Mouse (Mus musculus): ENCODE results near the gene Irf2bpl. TPM values are rescaled to one million over a fixed set of nuclear protein-coding genes. Genes with fewer than 3 reads are reported as not detected.

Irf2bpl gene
- polyA plus RNA-seq, 1 experiment from 2014 or later: 25.4 TPM

DNA sequence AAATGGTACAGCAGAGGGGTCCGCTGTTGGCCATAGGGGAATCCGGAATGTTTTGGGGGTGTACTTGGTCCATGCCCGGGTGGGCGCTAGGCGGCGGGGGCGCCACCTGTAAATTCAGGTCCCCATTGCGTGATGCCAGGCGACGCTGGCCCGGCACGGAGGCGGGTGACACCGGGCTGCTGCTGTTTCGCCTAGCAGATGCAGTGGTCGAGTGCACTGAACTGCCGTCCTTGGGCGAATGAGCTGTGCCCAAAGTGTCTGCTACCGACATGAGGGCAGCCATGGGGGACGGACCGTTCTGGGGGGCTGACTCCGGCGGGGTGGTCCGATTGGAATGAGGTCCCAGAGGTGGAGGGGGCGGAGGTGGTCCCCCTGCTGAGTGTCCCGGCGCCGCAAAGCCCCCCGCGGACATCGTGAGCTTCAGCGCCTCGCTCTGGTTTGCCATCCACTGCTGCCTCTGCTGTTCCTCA lies 2.8 kb downstream of the Irf2bpl start:
- ATAC-seq (replicated peaks; ENCODE audit: extremely low read depth, insufficient read depth, low FRiP score): no peak
- 7% methylated on average over 33 of the region's 33 CpGs for WGBS
- H3K9ac ChIP-seq (ENCODE audit: low read length): peak overlapping the region; percentile 100

DNA sequence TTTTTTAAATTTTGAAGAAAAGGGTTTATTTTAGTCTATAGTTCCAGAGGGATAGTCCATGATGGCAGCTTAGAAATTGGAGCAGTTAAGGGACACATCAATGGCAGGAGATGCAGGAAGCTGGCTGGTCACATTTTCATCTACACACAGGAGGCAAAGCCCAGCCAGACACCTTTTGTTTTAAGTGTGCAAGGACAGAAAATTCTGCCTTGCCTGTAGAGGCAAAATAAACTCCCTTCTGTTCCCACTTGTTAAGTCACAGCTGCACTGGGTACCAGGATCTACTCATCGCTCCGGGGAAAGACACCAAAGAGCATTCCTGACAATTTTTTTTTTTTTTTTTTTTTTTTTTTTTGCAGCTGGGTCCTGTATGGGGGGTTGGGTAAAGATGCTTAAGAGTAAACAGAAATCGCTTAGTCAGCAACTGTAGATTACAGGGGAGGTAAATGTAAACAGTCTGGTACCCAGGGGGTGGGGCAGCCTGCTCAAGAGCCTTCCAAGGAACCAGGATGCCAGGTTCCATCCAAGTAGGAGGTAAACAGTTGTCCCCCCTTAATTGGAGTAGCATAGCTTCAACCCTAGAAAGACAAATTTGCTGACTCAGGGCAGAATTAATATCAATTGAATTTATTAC lies 4.4 kb downstream of the Irf2bpl start:
- Histone ChIP-seq H3K4me2 (ENCODE audit: low read depth, low read length) (peak overlapping the region; percentile 26), H3K9me3 (replicated peaks; ENCODE audit: control insufficient read depth, low read length) (no peaks in the 10 kb centered on the region), H3K9ac (ENCODE audit: low read length) (no peak overlapping the region), H3K27me3 (ENCODE audit: control insufficient read depth, insufficient read depth, low read length) (no peaks in the 10 kb centered on the region), H3K4me1 (ENCODE audit: control insufficient read depth, insufficient read depth, low read length) (peaks cover 29% of the 10 kb centered on the region), H3K27ac (ENCODE audit: low read length) (no peak overlapping the region), H3K36me3 (ENCODE audit: control insufficient read depth, insufficient read depth) (no peaks in the 10 kb centered on the region), H3K4me3 (ENCODE audit: low read length) (no peak overlapping the region)
- WGBS: 67% methylated on average over 3 of the region's 3 CpGs
- ATAC-seq (replicated peaks; ENCODE audit: extremely low read depth, insufficient read depth, low FRiP score): no peak

More for the DNA sequence above, 2.8 kb downstream of the Irf2bpl start:
- Histone ChIP-seq H3K4me3 (ENCODE audit: low read length) (peak overlapping the region; percentile 81), H3K27ac (ENCODE audit: low read length) (peak overlapping the region; percentile 100), H3K27me3 (ENCODE audit: control insufficient read depth, insufficient read depth, low read length) (no peaks in the 10 kb centered on the region), H3K36me3 (ENCODE audit: control insufficient read depth, insufficient read depth) (no peaks in the 10 kb centered on the region), H3K9me3 (replicated peaks; ENCODE audit: control insufficient read depth, low read length) (no peaks in the 10 kb centered on the region), H3K4me1 (ENCODE audit: control insufficient read depth, insufficient read depth, low read length) (peaks cover 43% of the 10 kb centered on the region), H3K4me2 (ENCODE audit: low read depth, low read length) (peak overlapping the region; percentile 83)

DNA sequence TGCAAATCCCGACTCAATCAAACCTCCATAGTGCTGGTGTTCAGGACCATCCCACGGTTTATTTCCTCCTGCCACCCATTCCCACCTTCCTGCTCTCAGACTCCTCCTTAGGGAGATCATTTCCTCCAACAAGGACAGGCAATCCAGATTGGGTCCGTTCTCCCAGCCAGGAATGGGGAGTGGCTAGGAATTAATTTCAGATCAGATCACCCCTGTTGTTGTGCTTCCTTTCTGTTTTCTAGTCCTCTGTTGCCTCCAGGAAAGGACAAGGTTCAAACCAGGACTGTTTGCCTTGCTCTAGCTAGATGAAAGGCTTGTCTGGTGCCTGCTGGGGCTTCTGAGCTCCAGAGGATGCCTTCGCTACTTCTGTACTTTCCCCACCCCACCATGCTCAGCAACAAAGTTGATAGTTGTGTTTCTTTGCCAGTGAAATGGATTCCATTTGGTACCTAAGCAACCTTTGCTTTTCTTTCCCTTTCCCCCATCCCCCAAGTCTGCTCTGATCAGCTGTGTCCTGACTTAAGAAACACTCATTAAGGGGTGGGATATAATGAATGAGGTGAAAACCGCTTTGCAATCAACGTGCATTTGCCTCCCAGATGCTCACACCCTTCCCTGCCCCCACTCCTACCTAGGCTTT lies 5.0 kb downstream of the Irf2bpl start:
- Histone ChIP-seq H3K27me3 (ENCODE audit: control insufficient read depth, insufficient read depth, low read length) (no peaks in the 10 kb centered on the region), H3K9me3 (replicated peaks; ENCODE audit: control insufficient read depth, low read length) (no peaks in the 10 kb centered on the region), H3K27ac (ENCODE audit: low read length) (peak overlapping the region; percentile 82), H3K9ac (ENCODE audit: low read length) (peak overlapping the region; percentile 1; the same call in 1 of the 2 replicates), H3K4me3 (ENCODE audit: low read length) (no peak overlapping the region), H3K36me3 (ENCODE audit: control insufficient read depth, insufficient read depth) (no peaks in the 10 kb centered on the region), H3K4me1 (ENCODE audit: control insufficient read depth, insufficient read depth, low read length) (peaks cover 27% of the 10 kb centered on the region), H3K4me2 (ENCODE audit: low read depth, low read length) (peak overlapping the region; percentile 52; the same call in 1 of the 2 replicates)
- 53% methylated on average over 6 of the region's 6 CpGs for whole genome bisulfite sequencing
- no peak for ATAC-seq (replicated peaks; ENCODE audit: extremely low read depth, insufficient read depth, low FRiP score)

DNA sequence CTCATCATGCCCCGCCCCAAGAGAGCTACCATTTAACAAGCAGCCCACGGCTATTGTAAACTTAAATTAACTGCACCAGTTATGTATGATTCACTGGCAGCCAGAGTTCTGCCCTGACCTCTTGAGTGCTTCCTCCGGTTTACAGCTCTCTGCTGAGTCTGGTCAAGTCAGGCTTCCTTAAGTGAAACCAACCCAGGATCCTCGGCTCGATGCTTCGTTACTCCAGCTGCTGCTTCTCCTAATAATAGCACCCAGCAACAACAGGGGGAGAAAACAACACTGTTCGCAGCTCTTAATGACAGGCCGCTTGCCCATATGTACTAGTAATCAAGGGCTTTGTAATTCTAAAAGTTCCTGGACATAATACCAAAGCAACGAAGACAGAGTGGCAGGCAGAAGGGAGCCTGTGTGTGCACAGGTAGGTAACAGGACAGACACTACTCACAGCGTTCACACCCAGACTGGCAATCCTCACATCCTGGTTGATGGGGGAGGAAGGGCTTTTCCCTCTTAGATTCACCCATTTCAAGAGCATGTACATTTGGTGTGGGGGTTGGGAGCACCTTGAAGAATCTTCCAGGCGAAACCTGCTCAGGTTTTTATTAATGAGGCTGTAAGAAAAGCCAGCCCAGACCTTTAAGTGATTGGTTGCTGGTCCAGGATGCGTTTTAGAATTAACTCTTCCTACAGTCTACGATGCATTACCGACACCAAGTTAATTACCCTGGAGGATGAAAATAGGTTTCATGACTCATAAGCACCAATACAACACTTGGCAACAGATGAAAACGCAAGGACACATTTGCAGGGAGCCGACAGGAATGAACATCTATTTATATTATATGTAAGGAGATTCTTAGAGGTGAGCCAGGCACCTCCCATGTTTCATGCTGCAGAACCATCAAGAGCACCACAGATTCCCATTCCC lies 5.9 kb downstream of the Irf2bpl start:
- peak overlapping the region; percentile 9; the same call in 1 of the 2 replicates for H3K4me3 ChIP-seq (ENCODE audit: low read length)
- H3K9me3 ChIP-seq (replicated peaks; ENCODE audit: control insufficient read depth, low read length): no peaks in the 10 kb centered on the region
- peak overlapping the region; percentile 52 for H3K4me2 ChIP-seq (ENCODE audit: low read depth, low read length)
- no peak for ATAC-seq (replicated peaks; ENCODE audit: extremely low read depth, insufficient read depth, low FRiP score)
- peak overlapping the region; percentile 82 for H3K27ac ChIP-seq (ENCODE audit: low read length)
- H3K36me3 ChIP-seq (ENCODE audit: control insufficient read depth, insufficient read depth): no peaks in the 10 kb centered on the region
- WGBS: 36% methylated on average over 16 of the region's 16 CpGs
- H3K4me1 ChIP-seq (ENCODE audit: control insufficient read depth, insufficient read depth, low read length): peaks cover 27% of the 10 kb centered on the region
- H3K9ac ChIP-seq (ENCODE audit: low read length): peak overlapping the region; percentile 52
- no peaks in the 10 kb centered on the region for H3K27me3 ChIP-seq (ENCODE audit: control insufficient read depth, insufficient read depth, low read length)

DNA sequence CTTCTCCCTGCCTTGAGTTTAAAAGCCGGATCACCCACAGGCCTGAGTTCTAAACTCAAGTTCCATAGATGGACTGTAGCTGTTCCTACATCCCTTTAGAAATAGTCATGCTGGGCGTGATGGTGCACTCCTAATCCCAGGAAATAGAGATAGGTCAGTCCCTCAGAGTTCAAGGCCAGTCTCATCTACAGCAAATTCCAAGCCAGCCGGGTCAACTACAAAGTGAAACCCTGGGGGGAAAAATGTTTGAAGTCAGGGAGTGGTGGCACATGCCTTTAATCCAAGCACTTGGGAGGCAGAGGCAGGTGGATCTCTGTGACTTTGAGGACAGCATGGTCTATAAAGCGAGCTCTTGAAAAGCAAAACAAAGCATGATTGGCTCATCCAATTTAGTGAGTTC lies 7.6 kb downstream of the Irf2bpl start:
- no peak overlapping the region for H3K27ac ChIP-seq (ENCODE audit: low read length)
- no peak overlapping the region for H3K9ac ChIP-seq (ENCODE audit: low read length)
- H3K4me3 ChIP-seq (ENCODE audit: low read length): no peak overlapping the region
- H3K27me3 ChIP-seq (ENCODE audit: control insufficient read depth, insufficient read depth, low read length): no peaks in the 10 kb centered on the region
- WGBS: 94% methylated on average over 4 of the region's 4 CpGs
- no peak overlapping the region for H3K4me2 ChIP-seq (ENCODE audit: low read depth, low read length)
- no peak for ATAC-seq (replicated peaks; ENCODE audit: extremely low read depth, insufficient read depth, low FRiP score)
- no peaks in the 10 kb centered on the region for H3K36me3 ChIP-seq (ENCODE audit: control insufficient read depth, insufficient read depth)
- no peaks in the 10 kb centered on the region for H3K9me3 ChIP-seq (replicated peaks; ENCODE audit: control insufficient read depth, low read length)
- H3K4me1 ChIP-seq (ENCODE audit: control insufficient read depth, insufficient read depth, low read length): peaks cover 35% of the 10 kb centered on the region

DNA sequence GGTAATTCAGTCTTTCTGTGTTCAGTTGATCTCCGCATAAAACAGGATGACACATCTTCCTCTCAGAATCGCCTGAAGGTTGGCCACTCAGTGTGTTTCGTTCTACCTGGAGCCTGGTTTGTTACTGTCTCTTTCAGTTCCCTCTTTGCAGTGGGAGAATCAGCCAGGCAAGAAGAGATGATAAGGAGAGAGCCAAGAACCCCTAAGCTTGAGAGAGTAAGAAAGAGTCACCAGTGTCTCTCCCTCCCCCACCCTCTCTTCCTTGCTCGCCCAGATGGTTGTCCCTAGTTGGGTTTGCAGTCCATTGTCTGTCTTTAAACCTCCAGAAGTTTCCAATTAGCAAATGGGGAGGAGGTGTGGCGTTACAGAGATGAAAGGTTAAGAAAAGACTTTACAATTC lies 8.5 kb downstream of the Irf2bpl start:
- no peak for ATAC-seq (replicated peaks; ENCODE audit: extremely low read depth, insufficient read depth, low FRiP score)
- whole genome bisulfite sequencing: 88% methylated on average over 5 of the region's 5 CpGs
- Histone ChIP-seq H3K27me3 (ENCODE audit: control insufficient read depth, insufficient read depth, low read length) (no peaks in the 10 kb centered on the region), H3K4me1 (ENCODE audit: control insufficient read depth, insufficient read depth, low read length) (peaks cover 38% of the 10 kb centered on the region), H3K4me3 (ENCODE audit: low read length) (no peak overlapping the region), H3K27ac (ENCODE audit: low read length) (no peak overlapping the region), H3K9me3 (replicated peaks; ENCODE audit: control insufficient read depth, low read length) (no peaks in the 10 kb centered on the region; the same call in 1 of the 2 replicates), H3K36me3 (ENCODE audit: control insufficient read depth, insufficient read depth) (no peaks in the 10 kb centered on the region), H3K9ac (ENCODE audit: low read length) (no peak overlapping the region), H3K4me2 (ENCODE audit: low read depth, low read length) (no peak overlapping the region)

DNA sequence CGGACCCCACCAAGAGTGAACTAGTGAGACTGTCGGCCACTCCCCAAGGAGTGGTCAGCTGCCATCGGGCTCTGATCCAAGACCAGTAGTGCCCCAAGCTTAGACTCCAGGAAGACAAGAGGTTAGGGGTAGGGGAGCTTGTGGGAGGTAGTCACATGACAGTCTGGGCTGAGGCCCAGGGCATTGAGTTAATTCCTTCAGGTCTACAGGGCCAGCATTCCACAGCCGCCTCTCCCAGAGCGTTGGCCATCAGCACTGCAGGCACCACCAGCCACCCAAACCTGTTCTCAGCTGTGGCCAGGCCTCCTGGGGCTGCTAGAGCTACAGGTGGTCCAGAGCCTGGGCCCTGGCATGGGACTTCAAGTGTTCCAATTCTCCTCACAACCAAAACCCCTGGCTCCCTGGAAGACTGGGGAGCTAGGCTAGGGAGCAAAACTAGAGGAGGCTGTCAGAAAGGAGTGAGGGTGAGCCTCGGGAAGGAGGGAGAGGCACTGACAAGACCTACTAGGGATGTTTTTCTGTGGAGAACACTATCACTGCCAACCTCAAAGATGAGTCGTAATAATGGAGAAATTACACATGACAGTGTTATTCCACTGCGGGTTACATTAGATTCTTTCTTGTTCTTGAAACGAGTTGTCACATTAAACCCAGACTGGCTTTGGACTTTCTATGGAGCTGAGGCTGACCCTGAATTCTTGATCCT lies 12.1 kb downstream of the Irf2bpl start:
- H3K9ac ChIP-seq (ENCODE audit: low read length): 0 out of 2 replicates have a peak overlapping the region, but pooled peaks have one; percentile 21
- 42% methylated on average over 9 of the region's 9 CpGs for WGBS
- peaks cover 19% of the 10 kb centered on the region for H3K4me1 ChIP-seq (ENCODE audit: control insufficient read depth, insufficient read depth, low read length)
- ATAC-seq (replicated peaks; ENCODE audit: extremely low read depth, insufficient read depth, low FRiP score): peak; percentile 78
- peaks cover 4% of the 10 kb centered on the region; the same call in 1 of the 2 replicates for H3K9me3 ChIP-seq (replicated peaks; ENCODE audit: control insufficient read depth, low read length)
- H3K27me3 ChIP-seq (ENCODE audit: control insufficient read depth, insufficient read depth, low read length): no peaks in the 10 kb centered on the region
- H3K27ac ChIP-seq (ENCODE audit: low read length): peak overlapping the region; percentile 77
- H3K4me3 ChIP-seq (ENCODE audit: low read length): no peak overlapping the region
- H3K36me3 ChIP-seq (ENCODE audit: control insufficient read depth, insufficient read depth): no peaks in the 10 kb centered on the region
- no peak overlapping the region for H3K4me2 ChIP-seq (ENCODE audit: low read depth, low read length)

DNA sequence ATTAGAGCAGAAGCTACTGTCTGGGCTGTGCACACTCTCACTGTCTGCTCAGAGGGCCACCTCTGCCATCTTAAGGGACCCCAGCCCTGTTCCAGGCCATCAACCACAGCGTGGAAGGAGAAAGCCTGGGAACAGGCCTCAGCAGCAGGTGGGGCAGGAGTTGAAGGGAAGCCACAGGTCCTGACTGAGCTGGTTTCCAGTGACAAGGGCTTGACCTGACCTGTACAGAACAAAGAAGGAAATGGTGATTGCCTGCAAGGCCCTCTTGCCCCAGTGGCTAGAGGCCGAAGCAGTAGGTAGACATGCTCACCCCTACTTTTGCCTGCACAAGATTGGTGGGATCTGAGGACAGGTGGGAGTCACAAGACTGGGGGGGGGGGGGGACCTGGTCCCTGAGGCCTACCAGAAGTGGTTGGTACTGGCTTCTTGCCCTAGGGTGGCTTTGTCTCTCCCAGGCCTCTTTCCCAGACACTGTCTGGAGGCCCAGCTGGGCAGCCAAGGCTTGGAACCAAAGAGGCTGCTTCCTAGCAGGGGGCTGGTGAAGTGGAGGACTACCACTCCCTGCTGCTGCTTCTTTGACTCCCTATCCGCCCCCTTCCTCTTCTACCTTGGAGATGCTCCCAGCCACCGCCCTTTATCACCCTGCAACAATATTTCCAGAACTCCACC lies 12.8 kb downstream of the Irf2bpl start:
- peak overlapping the region; percentile 56 for H3K27ac ChIP-seq (ENCODE audit: low read length)
- peaks cover 4% of the 10 kb centered on the region; the same call in 1 of the 2 replicates for H3K9me3 ChIP-seq (replicated peaks; ENCODE audit: control insufficient read depth, low read length)
- no peaks in the 10 kb centered on the region for H3K27me3 ChIP-seq (ENCODE audit: control insufficient read depth, insufficient read depth, low read length)
- H3K4me2 ChIP-seq (ENCODE audit: low read depth, low read length): no peak overlapping the region
- peaks cover 22% of the 10 kb centered on the region for H3K4me1 ChIP-seq (ENCODE audit: control insufficient read depth, insufficient read depth, low read length)
- ATAC-seq (replicated peaks; ENCODE audit: extremely low read depth, insufficient read depth, low FRiP score): no peak
- H3K4me3 ChIP-seq (ENCODE audit: low read length): no peak overlapping the region
- WGBS: 77% methylated on average over 4 of the region's 4 CpGs
- H3K9ac ChIP-seq (ENCODE audit: low read length): no peak overlapping the region
- H3K36me3 ChIP-seq (ENCODE audit: control insufficient read depth, insufficient read depth): no peaks in the 10 kb centered on the region

Data from heart, embryonic 16.5 days (tissue).